Mouse (Mus musculus): ENCODE measurements around the gene Rnase9. TPM values are rescaled to one million over a fixed set of nuclear protein-coding genes. Genes with fewer than 3 reads are reported as not detected.

Rnase9 gene
- polyA plus RNA-seq (2015; fragmentation: Illumina TruSeq; extraction: RNeasy Lipid Tissue Mini Kit (QIAGEN cat#74804); ENCODE audit: insufficient read depth, low read depth, low replicate concordance), result not detected

GRCm38 (mm10) chr14:51041769-51042168 lies at the start of gene Rnase9:
Rnase9 (minus strand) TSS chr14:51041869.

DNA sequence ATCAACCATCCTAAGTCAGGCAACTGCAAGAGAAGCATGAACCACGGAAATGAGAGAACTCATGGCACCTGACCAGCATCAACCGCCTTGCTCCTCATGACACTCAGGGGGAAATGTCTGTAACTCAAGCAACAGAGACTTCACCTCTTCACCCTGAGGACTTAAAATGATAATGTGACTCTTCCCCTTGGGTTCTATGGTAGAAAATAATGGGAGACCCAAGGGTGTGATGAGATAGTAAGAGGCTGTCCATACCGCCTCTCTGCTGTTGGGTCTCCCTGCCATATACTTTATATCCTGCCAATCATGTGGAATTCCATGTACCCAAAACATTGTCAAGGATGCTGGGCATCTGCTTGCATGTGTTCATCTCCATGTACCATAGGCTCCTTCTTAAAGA lies 32.7 kb upstream of the Rnase9 start, which contains the start of gene Olfr750:
TSS of gene Olfr750 (minus strand) at position 101 of the 400 bp plus-strand sequence.

DNA sequence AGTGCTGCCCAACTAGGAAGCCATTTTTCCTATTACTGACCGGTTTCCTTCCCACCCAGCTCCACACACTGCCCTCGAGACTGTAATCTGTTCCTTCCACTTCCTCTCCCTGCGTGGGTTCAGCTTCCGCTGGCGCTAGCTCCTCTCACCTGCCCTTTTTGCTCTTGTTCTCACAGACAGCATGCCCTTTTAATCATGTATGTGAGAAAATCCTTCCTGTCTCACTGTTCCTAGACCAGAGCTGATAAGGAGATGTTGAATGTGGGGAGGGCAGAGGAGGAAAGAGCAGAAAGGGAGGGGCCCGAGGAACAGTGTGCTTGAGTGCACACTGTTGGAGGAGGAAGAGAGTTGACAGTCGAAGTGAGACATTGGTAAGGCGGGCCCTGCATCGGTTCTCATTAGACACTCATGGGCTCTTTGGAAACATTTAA lies 15.7 kb upstream of the Rnase9 start, which contains the start of gene Rnase12:
TSS of gene Rnase12 (minus strand) at position 261 of the 431 bp plus-strand sequence.

GRCm38 (mm10) chr14:51050063-51050462 lies 8.4 kb upstream of the Rnase9 start, which contains the start of gene Rnase11:
Rnase11 (minus strand) TSS chr14:51050163.

GRCm38 (mm10) chr14:51007152-51007801 lies 34.4 kb downstream of the Rnase9 start, which contains the start of gene Rnase10:
Rnase10 (plus strand) TSS chr14:51007751.

Other genes starting within 250 kb of the Rnase9 start
- gene Ccnb1ip1, start 234.1 kb downstream of the Rnase9 start, polyA plus RNA-seq (2015; fragmentation: Illumina TruSeq; extraction: RNeasy Lipid Tissue Mini Kit (QIAGEN cat#74804); ENCODE audit: insufficient read depth, low read depth, low replicate concordance), result not detected
- gene Parp2, start 234.0 kb downstream of the Rnase9 start, polyA plus RNA-seq (2015; fragmentation: Illumina TruSeq; extraction: RNeasy Lipid Tissue Mini Kit (QIAGEN cat#74804); ENCODE audit: insufficient read depth, low read depth, low replicate concordance), result 28.7 TPM
- gene Tep1, start 171.3 kb downstream of the Rnase9 start, polyA plus RNA-seq (2015; fragmentation: Illumina TruSeq; extraction: RNeasy Lipid Tissue Mini Kit (QIAGEN cat#74804); ENCODE audit: insufficient read depth, low read depth, low replicate concordance), result 8.0 TPM
- 0.18 TPM for gene Klhl33, start 144.4 kb downstream of the Rnase9 start, polyA plus RNA-seq (2015; fragmentation: Illumina TruSeq; extraction: RNeasy Lipid Tissue Mini Kit (QIAGEN cat#74804); ENCODE audit: insufficient read depth, low read depth, low replicate concordance)
- gene Osgep, start 117.0 kb downstream of the Rnase9 start, polyA plus RNA-seq (2015; fragmentation: Illumina TruSeq; extraction: RNeasy Lipid Tissue Mini Kit (QIAGEN cat#74804); ENCODE audit: insufficient read depth, low read depth, low replicate concordance), result 13.7 TPM
- gene Apex1, start 116.9 kb downstream of the Rnase9 start, polyA plus RNA-seq (2015; fragmentation: Illumina TruSeq; extraction: RNeasy Lipid Tissue Mini Kit (QIAGEN cat#74804); ENCODE audit: insufficient read depth, low read depth, low replicate concordance), result 6.9 TPM
- gene Pip4p1, start 111.0 kb downstream of the Rnase9 start, polyA plus RNA-seq (2015; fragmentation: Illumina TruSeq; extraction: RNeasy Lipid Tissue Mini Kit (QIAGEN cat#74804); ENCODE audit: insufficient read depth, low read depth, low replicate concordance), result 14.0 TPM
- 13.4 TPM for gene Pnp, start 110.8 kb downstream of the Rnase9 start, polyA plus RNA-seq (2015; fragmentation: Illumina TruSeq; extraction: RNeasy Lipid Tissue Mini Kit (QIAGEN cat#74804); ENCODE audit: insufficient read depth, low read depth, low replicate concordance)
- 5.8 TPM for gene Gm49342, start 97.4 kb downstream of the Rnase9 start, polyA plus RNA-seq (2015; fragmentation: Illumina TruSeq; extraction: RNeasy Lipid Tissue Mini Kit (QIAGEN cat#74804); ENCODE audit: insufficient read depth, low read depth, low replicate concordance)
- gene Pnp2, start 85.9 kb downstream of the Rnase9 start, polyA plus RNA-seq (2015; fragmentation: Illumina TruSeq; extraction: RNeasy Lipid Tissue Mini Kit (QIAGEN cat#74804); ENCODE audit: insufficient read depth, low read depth, low replicate concordance), result 1.1 TPM
- gene Rnase10, start 34.1 kb downstream of the Rnase9 start, polyA plus RNA-seq (2015; fragmentation: Illumina TruSeq; extraction: RNeasy Lipid Tissue Mini Kit (QIAGEN cat#74804); ENCODE audit: insufficient read depth, low read depth, low replicate concordance), result not detected
- gene Rnase11, start 8.3 kb upstream of the Rnase9 start, polyA plus RNA-seq (2015; fragmentation: Illumina TruSeq; extraction: RNeasy Lipid Tissue Mini Kit (QIAGEN cat#74804); ENCODE audit: insufficient read depth, low read depth, low replicate concordance), result not detected
- gene Rnase12, start 15.8 kb upstream of the Rnase9 start, polyA plus RNA-seq (2015; fragmentation: Illumina TruSeq; extraction: RNeasy Lipid Tissue Mini Kit (QIAGEN cat#74804); ENCODE audit: insufficient read depth, low read depth, low replicate concordance), result not detected
- gene Olfr750, start 32.6 kb upstream of the Rnase9 start, polyA plus RNA-seq (2015; fragmentation: Illumina TruSeq; extraction: RNeasy Lipid Tissue Mini Kit (QIAGEN cat#74804); ENCODE audit: insufficient read depth, low read depth, low replicate concordance), result not detected
- 124 TPM for gene Rnase4, start 49.2 kb upstream of the Rnase9 start, polyA plus RNA-seq (2015; fragmentation: Illumina TruSeq; extraction: RNeasy Lipid Tissue Mini Kit (QIAGEN cat#74804); ENCODE audit: insufficient read depth, low read depth, low replicate concordance)
- gene Ang, start 49.3 kb upstream of the Rnase9 start, polyA plus RNA-seq (2015; fragmentation: Illumina TruSeq; extraction: RNeasy Lipid Tissue Mini Kit (QIAGEN cat#74804); ENCODE audit: insufficient read depth, low read depth, low replicate concordance), result 58.7 TPM
- not detected for gene Eddm3b, start 72.6 kb upstream of the Rnase9 start, polyA plus RNA-seq (2015; fragmentation: Illumina TruSeq; extraction: RNeasy Lipid Tissue Mini Kit (QIAGEN cat#74804); ENCODE audit: insufficient read depth, low read depth, low replicate concordance)
- not detected for gene Rnase6, start 82.0 kb upstream of the Rnase9 start, polyA plus RNA-seq (2015; fragmentation: Illumina TruSeq; extraction: RNeasy Lipid Tissue Mini Kit (QIAGEN cat#74804); ENCODE audit: insufficient read depth, low read depth, low replicate concordance)
- gene Rnase1, start 104.9 kb upstream of the Rnase9 start, polyA plus RNA-seq (2015; fragmentation: Illumina TruSeq; extraction: RNeasy Lipid Tissue Mini Kit (QIAGEN cat#74804); ENCODE audit: insufficient read depth, low read depth, low replicate concordance), result 15,145 TPM
- gene Rnase2b, start 120.4 kb upstream of the Rnase9 start, polyA plus RNA-seq (2015; fragmentation: Illumina TruSeq; extraction: RNeasy Lipid Tissue Mini Kit (QIAGEN cat#74804); ENCODE audit: insufficient read depth, low read depth, low replicate concordance), result not detected
- not detected for gene Ang2, start 157.3 kb upstream of the Rnase9 start, polyA plus RNA-seq (2015; fragmentation: Illumina TruSeq; extraction: RNeasy Lipid Tissue Mini Kit (QIAGEN cat#74804); ENCODE audit: insufficient read depth, low read depth, low replicate concordance)
- not detected for gene Ear14, start 161.5 kb upstream of the Rnase9 start, polyA plus RNA-seq (2015; fragmentation: Illumina TruSeq; extraction: RNeasy Lipid Tissue Mini Kit (QIAGEN cat#74804); ENCODE audit: insufficient read depth, low read depth, low replicate concordance)
- gene Rnase2a, start 214.2 kb upstream of the Rnase9 start, polyA plus RNA-seq (2015; fragmentation: Illumina TruSeq; extraction: RNeasy Lipid Tissue Mini Kit (QIAGEN cat#74804); ENCODE audit: insufficient read depth, low read depth, low replicate concordance), result not detected